Mouse (Mus musculus): Measurements from ENCODE around the gene Oasl1.

Oasl1 gene

GRCm38 (mm10) chr5:114969609-114970215 lies 46.7 kb downstream of the Oasl1 start:
- no peak for DNase-seq (ENCODE audit: low read depth)

- DNase-seq (ENCODE audit: low read depth): no peak
Observed at GRCm38 (mm10) chr5:114970824-114971227, 47.8 kb downstream of the Oasl1 start, which contains the start of gene Hnf1a. Gene Hnf1a (minus strand): TSS chr5:114971094.

DNA sequence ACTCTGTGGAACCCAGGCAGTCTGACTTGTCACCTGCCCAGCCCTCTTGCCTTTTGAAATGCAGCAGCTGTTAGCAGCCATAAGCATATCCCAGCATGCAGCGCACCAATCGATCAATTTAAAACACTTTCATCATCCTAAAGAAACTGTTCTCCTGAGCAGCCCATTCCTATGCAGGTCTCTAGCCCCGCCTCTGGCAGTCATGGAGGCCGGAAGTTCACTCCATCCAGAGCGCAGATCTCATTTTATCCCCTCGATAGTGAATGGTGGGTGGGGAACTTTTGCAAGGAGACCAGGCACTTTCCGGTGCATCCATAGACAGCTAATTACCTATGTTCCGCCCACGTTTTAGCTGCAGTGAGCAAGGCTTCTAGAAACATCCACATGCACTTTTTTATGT lies 49.2 kb downstream of the Oasl1 start:
- DNase-seq (ENCODE audit: low read depth): no peak

- no peak for DNase-seq (ENCODE audit: low read depth)
Observed at GRCm38 (mm10) chr5:114973131-114973530, 50.1 kb downstream of the Oasl1 start.

DNA sequence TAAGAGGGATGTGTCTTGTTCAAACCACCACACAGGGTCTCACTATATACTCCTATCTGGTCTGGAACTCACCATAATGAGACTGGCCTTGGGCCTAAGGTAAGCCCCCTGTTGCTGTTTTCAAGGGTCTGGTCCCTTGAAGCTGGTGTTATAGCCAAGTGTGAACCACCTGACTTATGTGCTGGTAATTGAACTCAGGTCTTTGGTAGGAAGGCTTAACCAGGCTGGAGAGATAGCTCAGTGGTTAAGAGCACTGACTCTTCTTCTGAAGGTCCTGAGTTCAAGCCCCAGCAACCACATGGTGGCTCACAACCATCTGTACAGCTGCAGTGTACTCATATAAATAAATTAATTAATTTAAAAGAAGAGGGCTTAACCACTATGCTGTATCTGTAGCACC lies 53.9 kb downstream of the Oasl1 start:
- no peak for DNase-seq (ENCODE audit: low read depth)

- no peak for DNase-seq (ENCODE audit: low read depth)
Observed at GRCm38 (mm10) chr5:114978473-114978872, 55.4 kb downstream of the Oasl1 start.

GRCm38 (mm10) chr5:114978888-114979249 lies 55.8 kb downstream of the Oasl1 start:
- DNase-seq (ENCODE audit: low read depth): peak; percentile 26

DNA sequence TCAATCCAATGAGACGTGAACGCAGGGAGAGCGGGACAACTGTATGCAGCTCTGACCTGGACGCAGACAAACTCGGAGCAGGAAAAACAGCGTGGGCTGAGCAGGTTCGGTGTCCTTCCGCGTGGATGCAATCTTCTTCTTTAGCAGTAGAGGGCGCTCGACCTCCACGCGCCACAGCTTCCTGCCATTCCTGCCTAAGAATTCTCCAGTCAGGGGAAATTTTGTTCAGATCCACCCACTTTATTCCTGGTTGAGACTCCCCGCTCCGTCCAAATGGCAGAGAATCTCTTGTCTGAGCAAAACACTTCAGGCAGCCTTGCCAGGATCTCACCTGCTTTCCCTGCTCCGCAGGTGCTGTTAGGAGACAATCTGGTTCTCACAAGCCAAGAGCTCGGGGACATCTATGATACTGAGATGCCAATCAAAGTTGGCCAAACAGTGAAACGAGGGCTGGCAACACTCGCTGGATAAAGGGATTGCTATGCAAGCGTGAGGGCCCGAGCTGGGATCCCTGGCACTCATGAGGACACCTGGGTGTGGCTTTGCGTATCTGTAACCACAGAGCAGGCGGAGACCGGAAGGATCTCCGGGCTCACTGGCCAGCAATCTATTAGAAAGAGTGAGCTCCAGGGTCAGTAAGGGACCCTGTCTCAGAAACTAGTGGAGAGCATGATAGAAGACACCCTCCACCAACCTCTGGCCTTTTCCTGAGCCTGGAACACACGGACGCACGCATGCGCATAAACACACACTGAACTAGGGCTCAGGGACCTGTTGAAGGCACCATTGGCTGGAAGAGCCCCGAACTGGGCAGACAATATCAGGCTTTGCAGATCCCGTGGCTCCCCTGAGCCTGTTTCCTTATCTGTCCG lies 56.4 kb downstream of the Oasl1 start:
- DNase-seq (ENCODE audit: low read depth): peak; percentile 40

- DNase-seq (ENCODE audit: low read depth): no peak
Observed at GRCm38 (mm10) chr5:114980122-114980748, 57.2 kb downstream of the Oasl1 start.

- no peak for DNase-seq (ENCODE audit: low read depth)
Observed at GRCm38 (mm10) chr5:114982001-114982400, 59.0 kb downstream of the Oasl1 start.

GRCm38 (mm10) chr5:114985074-114985473 lies 62.0 kb downstream of the Oasl1 start:
- no peak for DNase-seq (ENCODE audit: low read depth)

Measured in fibroblast of lung, adult 2 months (primary cell).